Mouse (Mus musculus) embryonic facial prominence, embryonic 10.5 days (tissue): ENCODE measurements around the gene Olfr461. TPM values are rescaled to one million over a fixed set of nuclear protein-coding genes. Genes with fewer than 3 reads are reported as not detected.

Source experiments
- polyA plus RNA-seq: library from polyadenylated mRNA; unstranded; fragments of >200 nt; fragmentation: Nextera tagmentation; extraction: Ambion mirVana; gene quantifications from 2 replicates; pipeline ENCODE4 v1.2.1, GENCODE M21; 2016

Gene Olfr461
- polyA plus RNA-seq, 1 experiment from 2014 or later, result 0.09 TPM

Other genes with a start within 250 kb of the Olfr461 start
- 50.6 and 53.3 TPM in 2 replicates for gene Agk, start 229.9 kb downstream of the Olfr461 start, polyA plus RNA-seq
- gene E330009J07Rik, start 118.9 kb downstream of the Olfr461 start, polyA plus RNA-seq, result 11.2 and 15.1 TPM in 2 replicates
- not detected in 2 replicates for gene Wee2, start 116.0 kb downstream of the Olfr461 start, polyA plus RNA-seq
- gene Ssbp1, start 83.7 kb downstream of the Olfr461 start, polyA plus RNA-seq, result 221 and 226 TPM in 2 replicates
- 0.27 TPM in 1 of 2 replicates, not detected in the other for gene Tas2r137, start 63.8 kb downstream of the Olfr461 start, polyA plus RNA-seq
- 0.15 TPM in 1 of 2 replicates, not detected in the other for gene Tas2r108, start 61.5 kb downstream of the Olfr461 start, polyA plus RNA-seq
- not detected in 2 replicates for gene Prss37, start 35.5 kb downstream of the Olfr461 start, polyA plus RNA-seq
- gene Olfr460, start 14.4 kb upstream of the Olfr461 start, polyA plus RNA-seq, result not detected in 2 replicates
- gene Clec5a, start 30.8 kb upstream of the Olfr461 start, polyA plus RNA-seq, result 0.37 and 0.44 TPM in 2 replicates
- not detected in 2 replicates for gene Tas2r138, start 58.3 kb upstream of the Olfr461 start, polyA plus RNA-seq
- 0.04 TPM in 1 of 2 replicates, not detected in the other for gene Mgam, start 73.8 kb upstream of the Olfr461 start, polyA plus RNA-seq